In the genomic region with DNA sequence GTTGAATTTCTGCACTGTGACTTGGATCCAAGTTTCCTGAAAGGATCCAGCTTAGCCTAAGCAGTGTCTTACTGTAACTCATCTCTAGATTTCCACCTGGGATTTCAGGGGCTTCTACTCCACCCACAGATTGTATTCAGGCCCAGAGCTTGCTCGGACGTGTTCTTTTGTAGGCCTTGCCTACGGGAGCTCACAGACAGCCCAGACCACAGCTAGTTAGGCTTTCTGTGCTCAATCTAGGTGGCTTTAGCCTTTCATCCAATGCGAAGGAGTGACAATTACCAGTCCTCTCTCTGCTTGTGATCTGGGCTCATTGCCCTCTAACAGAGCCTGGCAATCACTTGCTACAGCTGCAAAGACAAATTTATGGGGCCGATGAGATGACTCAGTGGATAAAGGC, we compare ENCODE assay signal across 29 mouse cellular contexts. TPM values are rescaled to one million over a fixed set of nuclear protein-coding genes. Genes with fewer than 3 reads are reported as not detected.
"Had no signal": no experiment of that assay in that cellular context is flagged by ENCODE, and none has a peak within 500 bp of the region (broad histone marks: within the 10 kb centered on the region; RNA-seq: fewer than 3 reads in every experiment).

No protein-coding gene starts in this region.

- H3K9me3 ChIP-seq: liver, embryonic 13.5 days; neural tube, embryonic 13.5 days; stomach, embryonic 15.5 days had no signal

- H3K36me3 ChIP-seq: stomach, embryonic 15.5 days had no signal

- DNase-seq: kidney, postnatal 25 days; layer of hippocampus, adult 9-11 months; liver, embryonic 13.5 days; lung, adult 2 months; lung, postnatal 14 days; lung, postnatal 4 days; midbrain, embryonic 14.5 days; retina, postnatal 1 day; right cerebral cortex, postnatal 25 days; spleen, adult 18-20 months; thymus, adult 2 months; thymus, postnatal 14 days had no signal

- H3K4me3 ChIP-seq: layer of hippocampus, adult 2 months; liver, embryonic 13.5 days; neural tube, embryonic 13.5 days; stomach, embryonic 15.5 days had no signal

- H3K4me1 ChIP-seq: neural tube, embryonic 13.5 days; stomach, embryonic 15.5 days had no signal

- H3K9ac ChIP-seq: liver, embryonic 13.5 days; neural tube, embryonic 13.5 days; stomach, embryonic 15.5 days had no signal

- H3K27ac ChIP-seq: kidney, postnatal 0 days; layer of hippocampus, adult 2 months; liver, embryonic 13.5 days; neural tube, embryonic 13.5 days; stomach, embryonic 15.5 days had no signal

- H3K27me3 ChIP-seq: liver, embryonic 13.5 days; neural tube, embryonic 13.5 days; stomach, embryonic 15.5 days had no signal

- H3K4me2 ChIP-seq: liver, embryonic 13.5 days; midbrain, embryonic 11.5 days; neural tube, embryonic 13.5 days; stomach, embryonic 15.5 days had no signal

RNA-seq across cellular contexts. Expression of a gene that starts 12.9 kb away (rescaled TPM):
- total RNA-seq: liver, adult 2 months; neutrophil, adult 5-6 weeks had no signal
- polyA plus RNA-seq: kidney, postnatal 0 days; large intestine, adult 2 months; limb, embryonic 11.5 days; liver, adult 2 months; liver, embryonic 16.5 days; lung, adult 2 months; lung, embryonic 16.5 days; neural tube, embryonic 13.5 days; stomach, embryonic 15.5 days; thymus, adult 2 months had no signal

RNA-seq across cellular contexts. Expression of a gene that starts 34.5 kb away (rescaled TPM):
- total RNA-seq: layer of hippocampus, adult 2 months; layer of hippocampus, postnatal 25 days; left cerebral cortex, adult 18-20 months; left cerebral cortex, postnatal 36 days; liver, adult 2 months; megakaryocyte progenitor cell, adult 5-6 weeks; megakaryocyte-erythroid progenitor cell, adult 5-6 weeks; midbrain, postnatal 0 days; neutrophil, adult 5-6 weeks had no signal
- polyA plus RNA-seq: liver, adult 2 months had no signal
